Mouse (Mus musculus): Measurements from ENCODE around the gene Ldoc1.

Gene Ldoc1

DNA sequence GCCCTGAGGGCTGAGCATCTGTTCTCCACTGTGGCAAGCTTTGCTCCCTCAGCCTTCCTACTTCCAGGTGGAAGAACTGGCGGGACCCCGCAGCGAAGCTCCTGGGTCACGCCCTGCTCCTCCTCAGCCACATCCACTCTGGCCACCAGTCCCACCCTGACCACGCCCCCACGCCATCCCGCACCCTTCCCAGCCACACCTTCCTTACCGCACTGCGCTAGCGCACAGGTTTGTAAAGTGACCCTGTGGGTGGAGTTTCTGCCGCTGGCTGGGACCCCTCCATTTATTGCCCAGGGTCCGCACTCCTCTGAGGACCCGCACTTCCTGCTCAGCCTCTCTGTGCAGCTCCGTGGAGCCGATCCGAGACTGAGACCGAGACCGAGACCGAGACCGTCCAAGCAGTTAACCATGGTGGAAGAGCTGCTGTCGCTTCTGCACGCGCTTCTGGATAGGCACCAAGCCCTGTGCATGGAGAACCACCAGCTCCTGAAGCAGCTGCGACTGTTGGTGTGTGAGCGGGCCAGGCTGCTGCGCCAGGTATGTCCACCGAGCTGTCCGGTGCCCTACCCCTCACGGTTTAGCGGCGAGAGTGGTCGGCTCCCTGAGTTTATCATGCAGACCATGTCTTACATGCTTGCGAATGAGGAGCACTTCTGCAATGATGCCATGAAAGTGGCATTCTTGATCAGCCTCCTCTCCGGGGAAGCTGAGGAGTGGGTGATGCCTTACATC is at the start of gene Ldoc1:
TSS of gene Ldoc1 (plus strand) at position 196 of the 732 bp plus-strand sequence.
- no peak for DNase-seq (ENCODE audit: low spot score in 2 of 2)

DNA sequence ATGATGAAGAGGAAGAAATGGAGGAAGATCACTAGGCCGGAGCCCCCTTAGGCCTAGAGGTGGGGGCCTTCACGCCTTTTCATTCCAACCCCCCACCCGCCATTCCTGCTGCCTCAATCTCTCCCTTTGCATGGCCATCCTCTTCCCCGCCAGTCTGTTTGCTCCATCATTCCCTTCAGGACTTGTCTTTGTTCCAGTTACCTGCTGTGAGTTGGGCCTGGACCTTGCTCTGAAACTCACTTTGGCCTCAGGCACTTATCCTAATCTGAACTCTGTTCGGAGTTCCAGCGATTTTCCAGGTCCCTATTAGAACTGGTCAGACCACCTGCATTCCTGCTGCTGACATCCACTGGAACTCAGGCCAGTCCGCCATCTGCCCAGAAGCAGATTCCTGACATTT is 834 bp downstream of the Ldoc1 start:
- no peak for DNase-seq (ENCODE audit: low spot score in 2 of 2)

DNA sequence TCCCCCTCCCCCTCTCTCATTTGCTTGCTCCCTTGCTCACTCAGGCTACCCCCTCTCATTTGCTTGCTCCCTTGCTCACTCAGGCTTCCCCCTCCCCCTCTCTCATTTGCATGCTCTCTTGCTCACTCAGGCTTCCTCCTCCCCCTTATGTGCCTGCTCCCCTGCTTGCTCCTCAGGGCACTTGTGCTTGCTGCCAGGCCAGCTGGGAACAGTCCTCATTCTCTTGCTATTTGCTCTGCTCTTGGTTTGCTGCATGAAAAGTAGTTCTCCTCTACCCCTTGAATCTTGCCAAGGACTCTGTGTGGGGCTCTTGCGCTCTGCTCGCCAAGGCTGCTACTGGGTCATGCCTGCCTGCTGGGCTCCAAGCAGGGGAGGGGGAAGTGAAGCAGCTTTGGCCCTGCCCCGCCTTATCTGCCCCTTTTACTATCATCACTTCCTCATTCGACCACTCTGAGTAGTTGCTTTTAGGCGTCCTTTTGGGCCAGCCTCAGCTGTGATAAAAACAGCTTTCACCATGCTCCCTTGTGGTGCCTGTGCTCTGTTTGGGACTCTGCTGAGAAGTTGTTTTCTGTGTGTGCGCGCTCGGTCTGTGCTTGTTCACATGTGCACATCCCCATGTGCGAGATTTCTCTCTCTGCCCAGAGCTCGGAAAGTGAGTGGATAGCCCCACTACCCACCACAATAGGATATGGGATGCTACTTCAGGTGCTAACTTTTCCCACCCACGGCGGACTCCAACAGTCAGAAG is 13.2 kb downstream of the Ldoc1 start:
- peak in 1 of 2 experiments; percentile 5 for DNase-seq (ENCODE audit: low spot score in 2 of 2)

DNA sequence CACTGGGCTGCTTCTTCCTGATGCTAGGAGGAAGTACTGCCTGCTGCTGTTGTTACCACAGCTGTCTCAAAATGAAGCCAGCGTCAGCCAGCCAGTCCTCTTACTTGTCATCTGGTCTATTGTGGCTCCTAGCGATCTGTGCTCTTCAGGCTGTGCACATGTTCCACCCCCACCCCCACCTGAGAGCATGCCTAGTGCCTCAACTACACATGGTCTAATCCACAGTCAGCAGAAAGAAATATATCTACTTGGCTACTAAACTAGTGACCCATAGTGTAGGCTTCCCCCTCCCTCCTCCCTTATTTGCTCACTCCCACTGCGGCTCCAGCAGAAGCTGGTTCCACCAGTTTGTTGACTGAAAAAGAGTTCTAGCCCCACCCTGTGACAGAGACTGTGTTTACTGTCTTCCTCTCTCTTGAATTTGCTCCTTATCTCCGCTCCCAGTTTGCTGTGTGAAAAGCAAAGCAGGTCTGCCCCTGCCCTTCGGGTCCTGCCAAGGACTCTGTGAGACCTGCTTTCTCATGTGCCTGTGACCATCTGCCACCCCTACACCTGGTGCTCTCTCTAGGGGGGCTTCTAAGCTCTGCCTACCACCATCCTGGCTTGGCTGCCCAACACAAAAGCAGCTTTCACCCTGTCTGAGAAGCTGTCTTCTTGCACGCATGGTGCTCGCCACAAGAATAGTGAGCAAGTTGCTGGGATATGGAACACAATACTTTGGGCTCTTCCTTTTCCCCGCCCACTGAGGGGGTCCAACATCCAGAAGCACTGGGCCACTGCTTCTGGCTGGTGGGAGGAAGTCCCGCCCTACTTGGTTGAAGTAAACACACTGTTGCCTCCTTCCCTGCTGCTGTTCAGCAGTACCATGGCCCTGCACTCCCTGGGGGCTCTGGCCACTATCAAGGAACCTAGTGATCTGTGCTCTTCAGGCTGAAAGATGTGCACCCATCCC is 14.0 kb downstream of the Ldoc1 start:
- peak in 1 of 2 experiments; percentile 2 for DNase-seq (ENCODE audit: low spot score in 2 of 2)

DNA sequence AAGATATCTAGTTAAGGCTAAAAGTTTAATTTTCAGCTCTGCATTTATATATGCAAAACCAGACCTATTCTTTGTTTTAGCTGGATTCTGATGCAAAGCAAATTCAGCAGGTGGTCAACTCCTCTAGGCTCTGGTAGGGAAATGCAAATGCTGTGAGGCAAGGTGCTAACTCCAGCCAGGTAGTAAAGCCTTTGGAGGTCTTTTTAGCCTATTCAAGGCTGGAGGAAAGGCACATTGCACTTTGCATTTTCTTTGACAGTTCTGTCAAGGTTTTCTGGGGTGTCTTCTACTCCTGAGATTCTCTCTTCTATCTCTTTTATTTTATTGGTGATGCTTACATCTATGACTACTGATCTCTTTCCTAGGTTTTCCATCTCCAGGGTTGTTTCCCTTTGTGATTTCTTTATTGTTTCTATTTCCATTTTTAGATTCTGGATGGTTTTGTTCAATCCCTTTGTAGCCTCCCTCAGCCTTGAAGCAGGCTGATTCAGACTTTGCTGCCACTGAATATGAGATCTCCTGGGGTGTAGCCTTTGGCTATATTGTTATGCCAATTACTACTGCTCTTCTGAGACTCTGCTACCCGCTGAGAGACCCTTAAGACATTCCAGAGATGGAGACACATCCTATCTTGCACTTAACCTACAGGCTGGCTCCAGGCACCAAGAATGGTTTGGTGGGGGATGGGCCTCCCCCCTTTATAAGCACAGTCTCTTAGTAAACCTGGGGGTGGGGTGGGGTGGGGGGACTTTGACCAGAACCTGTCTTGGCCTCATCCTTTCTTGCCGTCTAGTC is 18.4 kb downstream of the Ldoc1 start:
- DNase-seq (ENCODE audit: low spot score in 2 of 2): no peak
